In the genomic region with DNA sequence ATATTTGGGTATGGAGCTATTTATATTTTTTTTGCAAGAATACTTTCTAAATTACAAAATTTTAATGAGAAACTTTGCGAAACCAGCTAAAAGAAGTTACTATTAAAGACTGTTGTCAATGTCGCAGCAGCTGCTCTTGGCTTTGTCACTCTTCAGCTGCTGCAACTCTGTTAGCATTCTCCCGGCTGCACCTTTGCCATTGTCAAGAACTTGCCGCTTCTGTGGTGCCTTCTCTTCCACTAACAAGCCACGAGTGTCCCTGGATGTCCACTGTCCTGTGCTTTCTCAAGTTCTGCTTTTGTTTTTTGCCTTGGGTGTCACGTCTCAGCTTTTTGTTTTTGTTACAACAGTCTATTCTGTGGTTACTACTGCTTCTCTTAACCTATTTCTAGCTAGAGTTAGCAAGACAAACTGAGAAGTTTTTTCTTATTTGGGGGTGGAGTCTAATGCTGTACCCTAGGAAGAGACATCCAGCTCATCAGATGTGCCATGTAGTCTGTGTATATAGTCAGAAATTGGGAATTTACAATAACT, we compare ENCODE assay signal across 28 mouse cellular contexts.
DNase-seq lines count a peak whose midpoint lies in the region; ATAC-seq and TF ChIP-seq lines count a peak whose summit lies in the region.
"Had no signal": no experiment of that assay in that cellular context is flagged by ENCODE, and none has a peak within 500 bp of the region (broad histone marks: within the 10 kb centered on the region; RNA-seq: fewer than 3 reads in every experiment).

No protein-coding gene starts in this region.

- no peak for TF ChIP-seq POLR2A in bone marrow macrophage, adult 2 months (IDR thresholded peaks at IDR 0.05; ENCODE audit: borderline replicate concordance, low read depth, low read length)

- no peak overlapping the region for H3K4me3 ChIP-seq in bone marrow macrophage, adult 2 months (ENCODE audit: insufficient read depth, low read length)
- H3K4me3 ChIP-seq in forebrain, embryonic 13.5 days: no peak overlapping the region
- H3K4me3 ChIP-seq: heart, adult 2 months; heart, embryonic 12.5 days; midbrain, embryonic 13.5 days had no signal

- ATAC-seq in megakaryocyte, adult 5-6 weeks (ENCODE audit: poor library complexity, severe bottlenecking): peak; percentile 71
- ATAC-seq in neutrophil, adult 5-6 weeks (ENCODE audit: extremely low read depth, insufficient number of reproducible peaks, low FRiP score, poor library complexity, severe bottlenecking): 0 out of 2 replicates have a peak, but pooled peaks have one; percentile 23
- ATAC-seq in frontal cortex, adult (ENCODE audit: low TSS enrichment): no peak
- no peak for ATAC-seq in forebrain, embryonic 13.5 days
- ATAC-seq: CD4-positive, CD25-positive, alpha-beta regulatory T cell, adult 4 months; intestine, postnatal 0 days; midbrain, embryonic 13.5 days had no signal

- H3K9me3 ChIP-seq in forebrain, embryonic 13.5 days (replicated peaks): no peaks in the 10 kb centered on the region
- H3K9me3 ChIP-seq: heart, embryonic 12.5 days; midbrain, embryonic 13.5 days had no signal

- H3K27ac ChIP-seq in bone marrow macrophage, adult 2 months (ENCODE audit: insufficient read depth, low read depth, low read length): peak overlapping the region; percentile 45; the same call in 1 of the 2 replicates
- H3K27ac ChIP-seq in forebrain, embryonic 13.5 days: no peak overlapping the region
- H3K27ac ChIP-seq: heart, adult 2 months; hindbrain, embryonic 14.5 days; liver, embryonic 14.5 days; midbrain, embryonic 13.5 days had no signal

- H3K4me2 ChIP-seq in forebrain, embryonic 13.5 days: no peak overlapping the region
- H3K4me2 ChIP-seq: heart, embryonic 12.5 days; hindbrain, embryonic 14.5 days; lung, embryonic 14.5 days; midbrain, embryonic 13.5 days had no signal

- 60% methylated on average over 6 of the region's 6 CpGs for WGBS in forebrain, embryonic 13.5 days

- peak; percentile 10 for DNase-seq in lung, postnatal 25 days (ENCODE audit: low spot score)
- DNase-seq in lung, postnatal 4 days: no peak
- no peak for DNase-seq in natural killer cell, adult 2 months (ENCODE audit: low spot score in 2 of 2)
- DNase-seq: adrenal gland, postnatal 36 days; cerebellum, adult 2 months; cerebellum, postnatal 14 days; gastrocnemius, postnatal 36 days; heart, adult 2 months; heart, postnatal 4 days; kidney, adult 9 months; kidney, postnatal 10 days; layer of hippocampus, adult 9-11 months; liver; lung, embryonic 14.5 days; right cerebral cortex, adult 18-20 months; right cerebral cortex, postnatal 4 days; thymus, postnatal 14 days had no signal

- no peak for TF ChIP-seq CTCF in bone marrow macrophage, adult 2 months (IDR thresholded peaks at IDR 0.05; ENCODE audit: low read depth, low read length)

- peaks cover 14% of the 10 kb centered on the region for H3K4me1 ChIP-seq in bone marrow macrophage, adult 2 months (ENCODE audit: control insufficient read depth, insufficient read depth, low read length)
- 0 out of 2 replicates have a peak, but pooled peaks cover 11% of the 10 kb centered on the region for H3K4me1 ChIP-seq in forebrain, embryonic 13.5 days

- no peak overlapping the region for H3K9ac ChIP-seq in forebrain, embryonic 13.5 days
- H3K9ac ChIP-seq: heart, embryonic 12.5 days; hindbrain, embryonic 14.5 days; liver, embryonic 14.5 days; lung, embryonic 14.5 days; midbrain, embryonic 13.5 days had no signal

- no peaks in the 10 kb centered on the region for H3K27me3 ChIP-seq in forebrain, embryonic 13.5 days
- H3K27me3 ChIP-seq: heart, embryonic 12.5 days; midbrain, embryonic 13.5 days had no signal

- no peaks in the 10 kb centered on the region for H3K36me3 ChIP-seq in forebrain, embryonic 13.5 days (ENCODE audit: poor library complexity, severe bottlenecking)
- H3K36me3 ChIP-seq: midbrain, embryonic 13.5 days had no signal

Comparison
In these comparisons a context has a peak if more than half of its experiments do, and no peak if none do; other contexts are left out.
1. ATAC-seq: peak in megakaryocyte, adult 5-6 weeks (single experiment) and neutrophil, adult 5-6 weeks (single experiment); none in frontal cortex, adult (single experiment) and forebrain, embryonic 13.5 days (single experiment).